Mouse (Mus musculus) liver, embryonic 12.5 days (tissue): ENCODE results near the gene Met. TPM values are rescaled to one million over a fixed set of nuclear protein-coding genes. Genes with fewer than 3 reads are reported as not detected.

ENCODE experiments used
- ATAC-seq: fragments of 200-750 bp; cut with Nextera tagmentation; 2 replicates; pipeline ENCODE4 v1.8.0; 2017; ENCODE audit warnings: moderate number of reproducible peaks, mild to moderate bottlenecking, moderate library complexity
- H3K27ac ChIP-seq: fragments of 300-500 bp; sonication (generic); 2 replicates; pipeline ENCODE4 v1.5.1; 2016; ENCODE audit warnings: mild to moderate bottlenecking
- H3K27me3 ChIP-seq: fragments of 300-500 bp; sonication (generic); replicated peaks from 2 replicates; pipeline ENCODE4 v1.6.1; 2016; ENCODE audit warnings: mild to moderate bottlenecking, moderate library complexity
- H3K36me3 ChIP-seq: fragments of 300-500 bp; sonication (generic); 2 replicates; pipeline ENCODE4 v1.6.1; 2016; ENCODE audit warnings: mild to moderate bottlenecking, moderate library complexity
- H3K4me1 ChIP-seq: fragments of 300-500 bp; sonication (generic); 2 replicates; pipeline ENCODE4 v1.6.1; 2016
- H3K4me2 ChIP-seq: fragments of 300-500 bp; sonication (generic); 2 replicates; pipeline ENCODE4 v1.6.1; 2016; ENCODE audit warnings: mild to moderate bottlenecking, moderate library complexity
- H3K4me3 ChIP-seq: fragments of 300-500 bp; sonication (generic); 2 replicates; pipeline ENCODE4 v1.5.1; 2016; ENCODE audit warnings: mild to moderate bottlenecking, moderate library complexity
- H3K9ac ChIP-seq: fragments of 300-500 bp; sonication (generic); 2 replicates; pipeline ENCODE4 v1.6.1; 2016; ENCODE audit warnings: mild to moderate bottlenecking, moderate library complexity
- H3K9me3 ChIP-seq: fragments of 300-500 bp; sonication (generic); replicated peaks from 2 replicates; pipeline ENCODE4 v1.6.1; 2016; ENCODE audit warnings: mild to moderate bottlenecking, moderate library complexity
- WGBS: fragments of 180-500 bp; shearing (Covaris S2); methylation state at CpG from one replicate; pipeline ENCODE4 v1.1.7; 2016; ENCODE audit not compliant: insufficient replicate concordance; 5-methylcytosine and 5-hydroxymethylcytosine counted together
- polyA plus RNA-seq: library from polyadenylated mRNA; unstranded; fragments of >200 nt; fragmentation: Nextera tagmentation; extraction: Ambion mirVana; gene quantifications from 2 replicates; pipeline ENCODE4 v1.2.1, GENCODE M21; 2016

The Met gene
- polyA plus RNA-seq = 6.0 and 6.1 TPM in 2 replicates

- peak; percentile 81 for ATAC-seq
- Histone ChIP-seq H3K36me3 (no peaks in the 10 kb centered on the region), H3K4me2 (peak within 1 kb of the TSS; percentile 71), H3K9ac (peak within 1 kb of the TSS; percentile 61), H3K27me3 (peaks cover 49% of the 10 kb centered on the region), H3K27ac (peak within 1 kb of the TSS; percentile 30; the same call in 1 of the 2 replicates), H3K4me3 (peak within 1 kb of the TSS; percentile 56), H3K9me3 (no peaks in the 10 kb centered on the region), H3K4me1 (no peaks in the 10 kb centered on the region)
- under 1% methylated on average over 73 of the region's 78 CpGs for WGBS
Measured at GRCm38 (mm10) chr6:17463434-17464280, at the start of gene Met. TSS of gene Met (plus strand) at chr6:17463800.

DNA sequence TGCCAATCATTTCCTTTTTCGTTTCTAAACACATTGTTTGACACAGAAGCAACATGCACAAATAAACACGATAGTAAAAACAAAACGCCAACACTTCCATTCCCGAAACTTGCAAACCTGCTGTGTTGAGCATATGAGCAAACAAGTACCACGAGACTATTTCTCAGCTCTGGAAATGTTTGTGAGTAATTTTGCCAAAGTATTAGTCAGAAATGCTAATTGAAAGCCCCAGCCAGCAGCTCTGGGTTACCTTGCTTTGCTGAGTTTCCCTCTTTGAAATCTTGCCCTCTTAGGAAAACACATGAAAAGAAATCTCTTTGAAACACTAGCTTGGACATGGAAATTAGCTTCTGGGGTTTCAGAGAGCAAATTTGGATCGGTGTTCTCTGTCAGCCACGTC, 45.4 kb upstream of the Met start:
- no peak for ATAC-seq
- WGBS = 59% methylated on average over 7 of the region's 7 CpGs
- H3K4me3 ChIP-seq = no peak overlapping the region

DNA sequence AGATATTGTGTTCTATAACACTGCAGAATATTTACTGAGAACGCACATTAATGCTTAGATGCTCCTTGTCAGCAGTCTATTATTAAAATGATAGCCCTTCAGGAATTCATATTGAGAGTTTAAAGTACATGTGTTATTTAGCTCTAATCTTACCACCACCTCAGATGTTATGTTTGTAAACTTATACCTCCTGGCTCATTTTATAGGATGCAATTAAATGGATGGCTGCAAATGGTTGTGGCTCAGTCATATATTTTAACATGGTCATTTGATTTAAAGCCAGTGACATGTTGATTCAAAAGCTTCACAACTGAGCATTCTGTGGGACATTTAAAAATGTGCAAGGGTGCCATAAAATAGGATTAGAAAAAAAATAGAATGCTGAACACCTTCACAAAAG, 41.2 kb upstream of the Met start:
- H3K27ac ChIP-seq = no peak overlapping the region
- H3K9me3 ChIP-seq = no peaks in the 10 kb centered on the region
- 73% methylated on average over 1 of the region's 1 CpGs for WGBS
- ATAC-seq = no peak
- no peaks in the 10 kb centered on the region for H3K36me3 ChIP-seq
- H3K9ac ChIP-seq = no peak overlapping the region
- H3K4me3 ChIP-seq = no peak overlapping the region
- H3K4me2 ChIP-seq = no peak overlapping the region
- no peaks in the 10 kb centered on the region for H3K27me3 ChIP-seq
- no peaks in the 10 kb centered on the region for H3K4me1 ChIP-seq

More for the DNA sequence above, 45.4 kb upstream of the Met start:
- H3K9ac ChIP-seq = no peak overlapping the region
- H3K36me3 ChIP-seq = no peaks in the 10 kb centered on the region
- H3K27me3 ChIP-seq = no peaks in the 10 kb centered on the region
- H3K9me3 ChIP-seq = no peaks in the 10 kb centered on the region
- H3K4me1 ChIP-seq = no peaks in the 10 kb centered on the region
- no peak overlapping the region for H3K4me2 ChIP-seq
- H3K27ac ChIP-seq = no peak overlapping the region

DNA sequence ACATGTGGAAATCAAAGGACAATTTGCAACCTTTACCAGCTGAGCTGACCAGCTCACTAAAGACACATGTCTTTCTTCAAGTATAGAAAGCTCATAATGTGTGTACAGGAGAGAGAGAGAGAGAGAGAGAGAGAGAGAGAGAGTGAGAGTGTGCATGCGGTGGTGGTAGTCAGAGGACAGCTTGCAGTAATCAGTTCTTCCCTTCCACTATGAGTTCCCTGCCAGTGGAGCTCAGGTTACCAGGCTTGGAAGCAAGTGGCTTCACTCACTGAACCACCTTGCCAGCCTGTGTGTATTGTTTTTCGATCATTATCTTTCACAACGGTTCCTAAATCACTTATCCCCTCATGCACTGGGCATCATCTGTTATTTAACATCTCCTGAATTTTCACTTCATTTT, 34.6 kb upstream of the Met start:
- Histone ChIP-seq H3K9ac (no peak overlapping the region), H3K4me3 (no peak overlapping the region), H3K9me3 (no peaks in the 10 kb centered on the region), H3K27ac (no peak overlapping the region), H3K4me1 (no peaks in the 10 kb centered on the region), H3K36me3 (no peaks in the 10 kb centered on the region), H3K4me2 (no peak overlapping the region), H3K27me3 (no peaks in the 10 kb centered on the region)
- 47% methylated on average over 3 of the region's 3 CpGs for whole genome bisulfite sequencing
- no peak for ATAC-seq

DNA sequence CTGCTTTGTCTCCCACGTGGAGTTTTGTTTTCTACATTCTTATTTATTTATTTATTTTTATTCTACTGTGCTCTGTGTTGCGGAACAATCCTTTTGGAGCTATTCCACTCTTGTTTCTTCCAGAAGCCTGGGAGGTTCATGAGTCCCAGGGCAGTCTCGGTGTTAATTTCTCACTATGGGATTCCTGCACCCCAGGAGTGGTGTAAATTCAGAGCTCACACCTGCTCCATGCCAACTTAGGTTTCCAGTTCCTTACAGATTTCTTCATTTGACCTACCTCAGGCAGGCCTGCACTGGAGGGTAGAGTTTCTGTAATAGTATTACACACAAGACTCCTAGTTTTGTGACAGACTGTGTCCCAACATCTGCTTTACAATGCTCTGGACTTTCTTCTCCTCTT, 34.0 kb upstream of the Met start:
- WGBS = 68% methylated on average over 3 of the region's 3 CpGs

GRCm38 (mm10) chr6:17443311-17443710, 20.3 kb upstream of the Met start:
- no peaks in the 10 kb centered on the region for H3K27me3 ChIP-seq
- no peak for ATAC-seq
- H3K4me1 ChIP-seq = no peaks in the 10 kb centered on the region
- H3K9ac ChIP-seq = no peak overlapping the region
- no peak overlapping the region for H3K4me3 ChIP-seq
- no peaks in the 10 kb centered on the region for H3K9me3 ChIP-seq
- 68% methylated on average over 4 of the region's 4 CpGs for WGBS
- H3K4me2 ChIP-seq = no peak overlapping the region
- H3K27ac ChIP-seq = no peak overlapping the region
- H3K36me3 ChIP-seq = no peaks in the 10 kb centered on the region

More for the DNA sequence above, 34.0 kb upstream of the Met start:
- no peaks in the 10 kb centered on the region for H3K4me1 ChIP-seq
- H3K4me2 ChIP-seq = no peak overlapping the region
- H3K36me3 ChIP-seq = no peaks in the 10 kb centered on the region
- H3K27me3 ChIP-seq = no peaks in the 10 kb centered on the region
- no peak overlapping the region for H3K27ac ChIP-seq
- no peak overlapping the region for H3K9ac ChIP-seq
- no peaks in the 10 kb centered on the region for H3K9me3 ChIP-seq
- ATAC-seq = no peak
- no peak overlapping the region for H3K4me3 ChIP-seq

GRCm38 (mm10) chr6:17451305-17451704, 12.3 kb upstream of the Met start:
- no peak for ATAC-seq
- 47% methylated on average over 5 of the region's 5 CpGs for WGBS
- H3K4me1 ChIP-seq = no peaks in the 10 kb centered on the region

DNA sequence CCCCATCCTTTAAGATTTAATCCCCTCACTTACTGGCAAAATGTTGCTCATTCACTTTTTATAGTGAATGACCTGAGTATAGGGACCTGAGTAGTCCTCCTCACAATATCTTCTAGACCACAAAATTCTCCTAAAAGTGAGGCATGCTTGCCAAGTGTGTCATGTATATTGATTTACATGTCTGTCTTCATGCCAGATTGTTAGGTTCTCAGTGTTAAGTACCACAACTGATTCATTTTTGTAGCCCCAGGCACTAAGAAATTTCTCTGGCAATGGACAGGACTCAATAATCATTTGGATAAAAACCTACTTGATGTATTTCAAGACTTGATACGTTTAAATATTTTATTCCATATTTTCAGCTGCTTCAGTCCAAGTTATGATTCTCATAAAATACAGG, 8.5 kb upstream of the Met start:
- no peak overlapping the region for H3K9ac ChIP-seq
- H3K27me3 ChIP-seq = no peaks in the 10 kb centered on the region
- H3K4me3 ChIP-seq = no peak overlapping the region
- WGBS = 57% methylated on average over 1 of the region's 1 CpGs
- no peak overlapping the region for H3K27ac ChIP-seq
- no peak for ATAC-seq
- no peaks in the 10 kb centered on the region for H3K36me3 ChIP-seq
- H3K9me3 ChIP-seq = no peaks in the 10 kb centered on the region
- H3K4me2 ChIP-seq = no peak overlapping the region
- H3K4me1 ChIP-seq = no peaks in the 10 kb centered on the region

More at GRCm38 (mm10) chr6:17451305-17451704, 12.3 kb upstream of the Met start:
- Histone ChIP-seq H3K27ac (no peak overlapping the region), H3K4me3 (no peak overlapping the region), H3K9me3 (no peaks in the 10 kb centered on the region), H3K4me2 (no peak overlapping the region), H3K27me3 (no peaks in the 10 kb centered on the region), H3K36me3 (no peaks in the 10 kb centered on the region), H3K9ac (no peak overlapping the region)

DNA sequence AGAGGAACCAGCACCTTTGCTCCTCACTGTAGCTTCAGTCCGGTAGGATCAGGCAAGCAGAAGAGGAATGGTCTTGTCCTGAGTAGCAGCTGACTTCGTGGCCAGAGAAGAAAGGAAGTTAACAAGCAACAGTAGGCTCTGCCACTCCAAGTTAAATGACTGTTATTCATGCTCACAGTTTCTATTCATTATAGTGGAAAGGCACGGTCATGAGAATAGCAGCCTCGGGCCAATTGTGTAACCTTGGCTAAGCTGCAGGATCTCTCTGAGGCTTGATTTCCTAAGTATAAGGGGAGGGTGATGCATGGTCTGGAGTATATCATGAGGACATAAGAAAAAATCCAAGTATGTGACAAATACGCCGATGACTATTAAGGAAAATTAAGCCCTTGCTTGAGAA, 4.0 kb upstream of the Met start:
- Histone ChIP-seq H3K9me3 (no peaks in the 10 kb centered on the region), H3K4me3 (no peak overlapping the region), H3K4me2 (no peak overlapping the region), H3K27ac (no peak overlapping the region), H3K4me1 (no peaks in the 10 kb centered on the region), H3K36me3 (no peaks in the 10 kb centered on the region), H3K9ac (no peak overlapping the region), H3K27me3 (peaks cover 30% of the 10 kb centered on the region)
- WGBS = 60% methylated on average over 6 of the region's 6 CpGs
- ATAC-seq = no peak

DNA sequence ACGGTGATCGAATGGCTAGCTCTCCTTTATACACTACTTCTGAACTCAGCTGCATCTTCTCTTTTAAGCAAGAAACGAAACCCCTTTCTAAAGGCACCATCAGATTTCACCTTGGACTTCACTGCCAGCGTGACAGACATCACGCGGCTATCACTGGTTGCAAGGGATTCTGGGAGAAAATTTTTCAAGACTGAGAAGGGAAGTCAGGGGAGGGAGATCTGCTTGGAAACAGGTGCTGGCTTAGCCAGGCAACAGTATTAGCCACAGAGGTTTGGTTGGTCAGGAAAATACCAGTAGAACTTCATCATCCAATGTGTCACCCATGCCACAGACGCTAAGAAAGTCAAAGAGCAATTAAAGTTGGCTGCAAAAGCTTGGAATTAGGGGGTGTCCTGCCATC, 2.2 kb upstream of the Met start:
- no peak overlapping the region for H3K4me2 ChIP-seq
- no peak overlapping the region for H3K9ac ChIP-seq
- no peak overlapping the region for H3K4me3 ChIP-seq
- H3K36me3 ChIP-seq = no peaks in the 10 kb centered on the region
- peaks cover 45% of the 10 kb centered on the region for H3K27me3 ChIP-seq
- no peak for ATAC-seq
- WGBS = 63% methylated on average over 7 of the region's 7 CpGs
- H3K4me1 ChIP-seq = no peaks in the 10 kb centered on the region
- H3K27ac ChIP-seq = no peak overlapping the region
- no peaks in the 10 kb centered on the region for H3K9me3 ChIP-seq

DNA sequence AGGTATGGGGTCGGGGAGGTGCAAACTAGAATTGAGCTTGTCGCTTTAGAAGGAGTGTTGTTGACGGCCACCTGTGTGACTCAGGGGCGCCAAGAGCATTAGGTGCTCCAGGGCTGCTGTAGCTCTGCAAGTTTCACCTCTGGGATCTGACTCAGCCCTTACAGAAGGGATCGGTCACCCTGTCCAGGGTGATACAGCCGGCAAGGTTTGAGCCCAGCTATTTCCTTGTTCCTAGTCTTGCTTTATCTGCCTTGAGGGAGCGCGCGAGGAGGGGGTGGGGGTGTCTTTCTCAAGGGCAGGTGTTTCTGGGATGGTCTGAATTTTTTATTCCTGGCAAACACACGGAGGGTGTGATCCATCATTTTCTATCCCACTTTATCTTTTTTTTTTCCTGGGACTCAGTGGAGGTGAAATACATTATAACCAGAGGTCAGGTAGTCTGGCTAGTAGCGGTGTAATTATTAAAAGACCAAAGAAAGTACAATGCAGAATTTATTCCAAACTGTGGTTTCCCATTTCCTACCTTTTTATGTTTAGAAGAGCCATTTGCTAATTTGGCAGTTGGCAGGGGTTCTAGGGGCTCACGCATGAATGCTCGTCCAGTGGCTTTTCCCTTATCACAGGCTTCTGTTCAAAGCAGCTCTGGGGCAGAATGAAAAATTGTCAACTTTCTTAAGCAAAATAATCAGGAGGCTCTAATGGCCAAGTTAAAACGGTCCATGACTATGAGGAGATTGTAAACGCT, 853 bp downstream of the Met start:
- Histone ChIP-seq H3K9ac (peak overlapping the region; percentile 61; the same call in 1 of the 2 replicates), H3K4me1 (no peaks in the 10 kb centered on the region), H3K4me3 (peak overlapping the region; percentile 56), H3K9me3 (no peaks in the 10 kb centered on the region), H3K4me2 (peak overlapping the region; percentile 71), H3K27me3 (peaks cover 49% of the 10 kb centered on the region), H3K27ac (0 out of 2 replicates have a peak overlapping the region, but pooled peaks have one; percentile 30), H3K36me3 (no peaks in the 10 kb centered on the region)
- peak; percentile 14; the same call in 1 of the 2 replicates for ATAC-seq
- WGBS = 9% methylated on average over 15 of the region's 15 CpGs

DNA sequence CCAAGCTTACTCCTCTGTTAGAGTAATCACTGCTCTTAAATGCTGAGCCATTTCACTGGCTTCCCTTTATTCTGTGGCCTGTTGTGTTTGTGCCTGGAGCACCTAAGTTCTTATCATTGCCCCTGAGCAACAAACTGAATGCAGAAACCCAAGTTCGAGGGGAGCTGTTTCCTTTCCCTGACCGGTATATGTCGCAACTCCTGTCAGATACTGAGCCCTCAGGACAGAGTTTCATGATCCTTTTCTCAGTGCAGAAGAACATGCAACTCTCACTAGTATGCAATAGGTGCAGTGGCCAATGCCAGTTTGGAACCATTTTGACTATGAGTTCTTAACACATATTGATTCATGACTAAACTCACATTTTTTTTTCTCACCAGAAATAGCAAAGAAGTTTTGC, 2.9 kb downstream of the Met start:
- Histone ChIP-seq H3K36me3 (no peaks in the 10 kb centered on the region), H3K4me3 (no peak overlapping the region), H3K27ac (no peak overlapping the region), H3K4me2 (peak overlapping the region; percentile 16; the same call in 1 of the 2 replicates), H3K9ac (no peak overlapping the region), H3K4me1 (no peaks in the 10 kb centered on the region), H3K27me3 (peaks cover 41% of the 10 kb centered on the region), H3K9me3 (no peaks in the 10 kb centered on the region)
- no peak for ATAC-seq
- WGBS = 18% methylated on average over 3 of the region's 3 CpGs
